Mouse (Mus musculus) E14TG2a.4 (cell line): Measurements from ENCODE around the gene Dysf.

Experiments used
- CTCF ChIP-seq: conservative IDR thresholded peaks from 2 replicates; pipeline ENCODE4 v1.5.1; 2014; ENCODE audit warnings: low read length
- NANOG ChIP-seq: IDR thresholded peaks from 2 replicates; pipeline ENCODE4 v1.6.1; 2014; ENCODE audit warnings: borderline replicate concordance, low read length, mixed read lengths
- POU5F1 ChIP-seq: IDR thresholded peaks from 2 replicates; pipeline ENCODE4 v1.6.1; 2014; ENCODE audit warnings: low read length, borderline replicate concordance

GRCm38 (mm10) chr6:84133053-84133452, 124.7 kb downstream of the Dysf start:
- no peak for TF ChIP-seq CTCF
- no peak for TF ChIP-seq NANOG
- TF ChIP-seq POU5F1, result no peak
